Mouse (Mus musculus) intestine, embryonic 14.5 days (tissue): ENCODE results near the gene Nek6. TPM values are rescaled to one million over a fixed set of nuclear protein-coding genes. Genes with fewer than 3 reads are reported as not detected.

Experiments
- ATAC-seq: fragments of 200-750 bp; cut with Nextera tagmentation; replicated peaks from 2 replicates; pipeline ENCODE4 v1.8.0; 2017; ENCODE audit warnings: low read depth, moderate number of reproducible peaks, moderate TSS enrichment, moderate library complexity; ENCODE audit not compliant: low FRiP score, low TSS enrichment
- DNase-seq: peaks from one replicate; pipeline ENCODE4 v3.0.0-alpha.2; 2018; ENCODE audit warnings: low spot score
- H3K27ac ChIP-seq: fragments of 300-500 bp; sonication (generic); 2 replicates; pipeline ENCODE4 v1.5.1; 2014; ENCODE audit warnings: low read depth, mild to moderate bottlenecking, control low read depth
- H3K27me3 ChIP-seq: fragments of 300-500 bp; sonication (generic); replicated peaks from 2 replicates; pipeline ENCODE4 v1.6.1; 2014; ENCODE audit warnings: low read length, control low read depth; ENCODE audit not compliant: control insufficient read depth, insufficient read depth
- H3K36me3 ChIP-seq: fragments of 300-500 bp; sonication (generic); 2 replicates; pipeline ENCODE4 v1.6.1; 2014; ENCODE audit warnings: low read length, control low read depth; ENCODE audit not compliant: control insufficient read depth, insufficient read depth
- H3K4me1 ChIP-seq: fragments of 300-500 bp; sonication (generic); replicated peaks from 2 replicates; pipeline ENCODE4 v1.6.1; 2014; ENCODE audit warnings: low read length, control low read depth, mixed read lengths; ENCODE audit not compliant: control insufficient read depth, insufficient read depth
- H3K4me2 ChIP-seq: fragments of 300-500 bp; sonication (generic); 2 replicates; pipeline ENCODE4 v1.6.1; 2014; ENCODE audit warnings: low read length
- H3K4me3 ChIP-seq: fragments of 300-500 bp; sonication (generic); 2 replicates; pipeline ENCODE4 v1.5.1; 2014; ENCODE audit warnings: low read depth, low read length, control low read depth, mixed read lengths
- H3K9ac ChIP-seq: fragments of 300-500 bp; sonication (generic); 2 replicates; pipeline ENCODE4 v1.6.1; 2014; ENCODE audit warnings: mild to moderate bottlenecking, low read length
- H3K9me3 ChIP-seq: fragments of 300-500 bp; sonication (generic); 2 replicates; pipeline ENCODE4 v1.6.1; 2016; ENCODE audit warnings: low read length, control low read depth; ENCODE audit not compliant: control insufficient read depth
- WGBS: fragments of 180-500 bp; shearing (Covaris S2); extraction: QIAGEN DNeasy Blood & Tissue Kit; methylation state at CpG from one replicate; pipeline ENCODE4 v1.1.7; 2014; 5-methylcytosine and 5-hydroxymethylcytosine counted together
- polyA plus RNA-seq: library from polyadenylated mRNA; unstranded; fragments of >200 nt; fragmentation: Nextera tagmentation; extraction: Ambion mirVana; gene quantifications from 2 replicates; pipeline ENCODE4 v1.2.1, GENCODE M21; 2014

Nek6 gene
- polyA plus RNA-seq, 1 experiment from 2014 or later: 111 TPM

- ATAC-seq (no peak), DNase-seq (no peak)
- 91% methylated on average over 4 of the region's 4 CpGs for WGBS
- Histone ChIP-seq H3K27ac (no peak overlapping the region), H3K4me1 (no peaks in the 10 kb centered on the region), H3K4me3 (no peak overlapping the region), H3K9me3 (no peaks in the 10 kb centered on the region), H3K27me3 (no peaks in the 10 kb centered on the region), H3K36me3 (peaks cover 26% of the 10 kb centered on the region), H3K9ac (no peak overlapping the region), H3K4me2 (no peak overlapping the region)
Observed at GRCm38 (mm10) chr2:38619777-38620176, 108.3 kb downstream of the Nek6 start.

GRCm38 (mm10) chr2:38621076-38621475 is 109.6 kb downstream of the Nek6 start:
- H3K36me3 ChIP-seq: peaks cover 34% of the 10 kb centered on the region
- no peak overlapping the region for H3K9ac ChIP-seq
- ATAC-seq: no peak
- no peaks in the 10 kb centered on the region for H3K4me1 ChIP-seq
- H3K9me3 ChIP-seq: no peaks in the 10 kb centered on the region
- no peaks in the 10 kb centered on the region for H3K27me3 ChIP-seq
- H3K4me2 ChIP-seq: no peak overlapping the region
- DNase-seq: no peak
- H3K27ac ChIP-seq: no peak overlapping the region
- no peak overlapping the region for H3K4me3 ChIP-seq
- WGBS: 81% methylated on average over 4 of the region's 4 CpGs

- Histone ChIP-seq H3K27me3 (no peaks in the 10 kb centered on the region), H3K27ac (no peak overlapping the region), H3K36me3 (peaks cover 39% of the 10 kb centered on the region), H3K4me2 (no peak overlapping the region), H3K9ac (no peak overlapping the region), H3K9me3 (no peaks in the 10 kb centered on the region), H3K4me1 (no peaks in the 10 kb centered on the region), H3K4me3 (no peak overlapping the region)
- ATAC-seq: no peak
- no peak for DNase-seq
- WGBS: 72% methylated on average over 6 of the region's 6 CpGs
Observed at GRCm38 (mm10) chr2:38621610-38622021, 110.2 kb downstream of the Nek6 start.

- no peak overlapping the region for H3K4me2 ChIP-seq
- H3K4me1 ChIP-seq: no peaks in the 10 kb centered on the region
- H3K9ac ChIP-seq: no peak overlapping the region
- no peaks in the 10 kb centered on the region for H3K9me3 ChIP-seq
- no peak for DNase-seq
- no peak for ATAC-seq
- no peak overlapping the region for H3K4me3 ChIP-seq
- H3K27ac ChIP-seq: no peak overlapping the region
- H3K27me3 ChIP-seq: no peaks in the 10 kb centered on the region
- peaks cover 51% of the 10 kb centered on the region for H3K36me3 ChIP-seq
- WGBS: 83% methylated on average over 3 of the region's 3 CpGs
Observed at GRCm38 (mm10) chr2:38623411-38623810, 112.0 kb downstream of the Nek6 start.

GRCm38 (mm10) chr2:38623821-38624590 is 112.6 kb downstream of the Nek6 start:
- Histone ChIP-seq H3K4me3 (no peak overlapping the region), H3K27ac (no peak overlapping the region), H3K27me3 (no peaks in the 10 kb centered on the region), H3K4me1 (no peaks in the 10 kb centered on the region), H3K9me3 (no peaks in the 10 kb centered on the region), H3K4me2 (no peak overlapping the region), H3K9ac (no peak overlapping the region), H3K36me3 (peaks cover 57% of the 10 kb centered on the region)
- DNase-seq (no peak), ATAC-seq (no peak)
- WGBS: 82% methylated on average over 8 of the region's 8 CpGs

- Histone ChIP-seq H3K4me2 (no peak overlapping the region), H3K27ac (no peak overlapping the region), H3K27me3 (no peaks in the 10 kb centered on the region), H3K36me3 (peaks cover 86% of the 10 kb centered on the region), H3K4me1 (no peaks in the 10 kb centered on the region), H3K9me3 (no peaks in the 10 kb centered on the region), H3K9ac (no peak overlapping the region), H3K4me3 (no peak overlapping the region)
- ATAC-seq (no peak), DNase-seq (no peak)
- 88% methylated on average over 4 of the region's 4 CpGs for WGBS
Observed at GRCm38 (mm10) chr2:38628801-38629200, 117.4 kb downstream of the Nek6 start.

- no peak for DNase-seq
- no peak overlapping the region for H3K4me2 ChIP-seq
- H3K36me3 ChIP-seq: peaks cover 92% of the 10 kb centered on the region
- no peak overlapping the region for H3K9ac ChIP-seq
- ATAC-seq: no peak
- H3K27ac ChIP-seq: no peak overlapping the region
- H3K27me3 ChIP-seq: no peaks in the 10 kb centered on the region
- no peaks in the 10 kb centered on the region for H3K4me1 ChIP-seq
- no peaks in the 10 kb centered on the region for H3K9me3 ChIP-seq
- 94% methylated on average over 3 of the region's 3 CpGs for WGBS
- H3K4me3 ChIP-seq: no peak overlapping the region
Observed at GRCm38 (mm10) chr2:38629451-38629850, 118.0 kb downstream of the Nek6 start.

- DNase-seq (no peak), ATAC-seq (no peak)
- H3K27me3 ChIP-seq: no peaks in the 10 kb centered on the region
- no peak overlapping the region for H3K4me2 ChIP-seq
- no peak overlapping the region for H3K4me3 ChIP-seq
- H3K9ac ChIP-seq: no peak overlapping the region
- H3K4me1 ChIP-seq: no peaks in the 10 kb centered on the region
- 93% methylated on average over 2 of the region's 2 CpGs for WGBS
- peaks cover 98% of the 10 kb centered on the region for H3K36me3 ChIP-seq
- no peaks in the 10 kb centered on the region for H3K9me3 ChIP-seq
- H3K27ac ChIP-seq: no peak overlapping the region
Observed at GRCm38 (mm10) chr2:38630574-38630973, 119.1 kb downstream of the Nek6 start.

GRCm38 (mm10) chr2:38637716-38638267 is 126.3 kb downstream of the Nek6 start:
- H3K36me3 ChIP-seq: peaks cover 85% of the 10 kb centered on the region
- H3K4me1 ChIP-seq: peaks cover under 1% of the 10 kb centered on the region; the same call in 1 of the 2 replicates
- H3K27ac ChIP-seq: no peak overlapping the region
- no peaks in the 10 kb centered on the region for H3K9me3 ChIP-seq
- no peak overlapping the region for H3K4me2 ChIP-seq
- H3K27me3 ChIP-seq: no peaks in the 10 kb centered on the region
- no peak for DNase-seq
- WGBS: 81% methylated on average over 4 of the region's 4 CpGs
- no peak for ATAC-seq
- H3K9ac ChIP-seq: no peak overlapping the region
- no peak overlapping the region for H3K4me3 ChIP-seq
